Mouse (Mus musculus): ENCODE results near the gene Vmn1r174. TPM values are rescaled to one million over a fixed set of nuclear protein-coding genes. Genes with fewer than 3 reads are reported as not detected.
"Not testable (repeated sequence)": the region's sequence is repeated elsewhere in the genome, so short reads cannot be mapped to it uniquely, and the experiment has no call there.

Gene Vmn1r174
- total RNA-seq (2021), result not detected
- long read RNA-seq, experiment 1, result 0 reads
- long read RNA-seq, experiment 2, result 0 reads

DNA sequence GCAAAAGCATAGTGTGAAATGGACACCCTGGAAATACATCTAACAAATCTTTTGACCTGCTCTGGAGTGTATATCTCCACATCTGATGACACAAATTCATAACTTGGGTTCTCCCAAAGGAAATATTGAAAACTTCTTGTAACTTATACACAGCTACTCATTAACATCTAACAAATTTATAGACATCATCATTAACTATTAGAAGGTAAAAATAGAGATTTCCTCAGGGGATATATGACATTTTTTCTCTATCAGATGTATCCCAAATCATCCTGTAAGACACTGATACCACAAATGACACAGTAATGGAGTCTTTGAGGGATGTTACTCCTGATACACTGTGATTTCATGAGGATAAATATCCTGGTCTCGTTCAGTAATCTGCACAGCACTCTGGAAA is at the start of gene Vmn1r174:
TSS of gene Vmn1r174 (plus strand) at position 301 of the 400 bp plus-strand sequence.
- not testable (repeated sequence) for DNase-seq (ENCODE audit: low spot score in 2 of 2)

GRCm38 (mm10) chr7:23784526-23784925 is 32.5 kb downstream of the Vmn1r174 start:
- DNase-seq (ENCODE audit: low spot score in 2 of 2), result no peak

DNA sequence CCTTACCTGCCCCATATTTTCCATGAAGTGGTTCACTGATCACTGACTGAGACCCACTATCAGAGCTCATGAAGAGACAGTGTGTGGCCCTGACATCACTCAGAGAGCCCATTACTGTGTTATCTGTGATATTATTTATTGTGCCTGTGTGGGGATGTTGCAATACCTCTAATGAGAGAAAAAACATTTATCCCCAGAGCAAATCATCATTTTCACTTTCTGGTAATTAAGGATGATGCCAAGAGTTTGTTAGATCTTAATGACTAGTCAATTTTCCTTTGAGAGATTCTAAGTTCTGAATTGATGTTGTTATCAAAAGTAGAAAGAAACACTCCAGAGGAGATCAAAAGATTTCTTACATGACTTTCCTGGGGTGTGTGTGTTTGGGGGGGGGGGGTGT is 58.5 kb downstream of the Vmn1r174 start, which contains the start of gene Vmn1r175:
TSS of gene Vmn1r175 (minus strand) at position 101 of the 400 bp plus-strand sequence.
- not testable (repeated sequence) for DNase-seq (ENCODE audit: low spot score in 2 of 2)

Other genes starting within 250 kb of the Vmn1r174 start
- gene Vmn1r167, start 245.1 kb upstream of the Vmn1r174 start, total RNA-seq (2021), result not detected
- gene Vmn1r168, start 212.5 kb upstream of the Vmn1r174 start, total RNA-seq (2021), result not detected
- not detected for gene Vmn1r169, start 176.7 kb upstream of the Vmn1r174 start, total RNA-seq (2021)
- not detected for gene Vmn1r170, start 146.1 kb upstream of the Vmn1r174 start, total RNA-seq (2021)
- not detected for gene Vmn1r171, start 121.5 kb upstream of the Vmn1r174 start, total RNA-seq (2021)
- gene Vmn1r172, start 94.0 kb upstream of the Vmn1r174 start, total RNA-seq (2021), result not detected
- not detected for gene Vmn1r173, start 51.6 kb upstream of the Vmn1r174 start, total RNA-seq (2021)
- gene Vmn1r175, start 58.4 kb downstream of the Vmn1r174 start, total RNA-seq (2021), result not detected
- not detected for gene Vmn1r176, start 85.1 kb downstream of the Vmn1r174 start, total RNA-seq (2021)
- gene Vmn1r177, start 114.2 kb downstream of the Vmn1r174 start, total RNA-seq (2021), result not detected
- gene Vmn1r178, start 139.7 kb downstream of the Vmn1r174 start, total RNA-seq (2021), result not detected
- not detected for gene Vmn1r179, start 174.7 kb downstream of the Vmn1r174 start, total RNA-seq (2021)
- gene Vmn1r180, start 198.4 kb downstream of the Vmn1r174 start, total RNA-seq (2021), result not detected
- not detected for gene Vmn1r181, start 222.3 kb downstream of the Vmn1r174 start, total RNA-seq (2021)
- gene V1rd19, start 249.4 kb downstream of the Vmn1r174 start, total RNA-seq (2021), result not detected